Mouse (Mus musculus) hematopoietic stem cell, adult 5-6 weeks (primary cell): ENCODE data around the gene Cd300ld5. TPM values are rescaled to one million over a fixed set of nuclear protein-coding genes. Genes with fewer than 3 reads are reported as not detected.
"Not testable (repeated sequence)": the region's sequence is repeated elsewhere in the genome, so short reads cannot be mapped to it uniquely, and the experiment has no call there.

ENCODE experiments used
- ATAC-seq, 2 experiments: fragments of 125-278 bp in 1 of 2; replicated peaks in 1 of 2; 2 replicates each; pipeline ENCODE4 v1.8.0; 2016 to 2017; ENCODE audit warnings: inconsistent platforms in 2 of 2, mild to moderate bottlenecking in 2 of 2, moderate number of reproducible peaks in 2 of 2, low read depth in 1 of 2, moderate TSS enrichment in 1 of 2; ENCODE audit not compliant: low FRiP score in 2 of 2, poor library complexity in 2 of 2, severe bottlenecking in 2 of 2, insufficient read depth in 1 of 2, low TSS enrichment in 1 of 2
- total RNA-seq: library from RNA; stranded (forward); fragments of 172-1452, 232-1000 nt; gene quantifications from 2 replicates; pipeline ENCODE4 v1.2.3, GENCODE M21; 2017

Cd300ld5 gene
- not detected in 2 replicates for total RNA-seq

DNA sequence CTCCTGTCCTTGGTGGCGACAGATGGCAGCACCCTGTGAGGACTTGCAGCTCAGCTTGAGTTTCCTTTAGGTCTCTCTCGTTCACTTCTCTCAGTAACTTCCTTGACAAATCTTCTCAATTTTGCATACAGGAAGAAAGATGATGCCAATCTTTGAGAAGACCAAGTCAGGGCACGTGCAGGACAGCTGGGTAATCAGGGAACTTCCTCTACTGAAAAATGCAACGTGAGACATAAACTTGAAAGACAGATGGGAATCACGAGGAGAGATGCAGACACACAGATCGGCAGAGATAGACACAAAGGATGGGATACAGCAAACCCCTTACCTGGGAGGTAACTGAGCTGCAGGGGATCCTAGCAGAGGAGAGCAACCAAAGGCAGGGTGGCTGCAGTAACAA is at the start of gene Cd300ld5:
TSS of gene Cd300ld5 (minus strand) at position 101 of the 400 bp plus-strand sequence.
- ATAC-seq = not testable (repeated sequence)

DNA sequence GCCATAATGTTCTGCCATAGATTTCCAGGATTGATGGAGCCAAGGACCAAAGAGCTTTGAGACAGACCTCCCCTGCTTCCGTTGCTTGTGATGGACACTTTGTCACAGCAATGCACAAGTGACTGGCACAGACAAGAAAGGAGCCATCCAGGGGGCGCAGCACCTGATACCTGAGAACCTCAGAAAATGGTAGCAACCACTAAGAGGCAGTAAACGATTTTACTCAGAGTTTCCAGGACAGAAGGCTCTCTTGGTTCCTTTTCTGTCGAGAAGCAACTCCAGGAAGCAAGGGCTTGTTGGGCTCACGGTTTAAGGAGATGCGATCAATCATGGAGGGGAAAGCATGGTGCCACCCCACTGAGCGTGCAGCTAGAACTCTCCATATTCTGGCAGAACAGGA is 48.6 kb upstream of the Cd300ld5 start:
- no peak for ATAC-seq

DNA sequence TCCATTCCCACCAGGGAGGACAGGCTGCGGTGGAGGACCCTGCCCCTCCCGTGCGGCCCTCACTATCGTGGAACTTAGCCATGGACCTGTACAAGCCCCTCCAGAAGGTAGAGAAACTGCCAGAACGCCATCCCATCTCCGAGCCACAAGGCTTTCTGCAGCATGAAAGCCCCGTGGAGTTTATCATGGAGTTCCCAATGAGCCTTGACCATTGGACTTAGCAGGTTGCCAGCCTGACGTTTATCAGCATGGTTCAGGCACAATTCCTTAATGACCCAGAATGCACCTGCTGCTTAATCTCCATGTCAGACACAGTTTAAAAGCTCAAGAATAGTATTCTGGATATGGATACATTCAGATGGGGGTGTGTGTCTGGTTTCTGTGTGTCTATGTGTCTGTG is 47.5 kb upstream of the Cd300ld5 start:
- ATAC-seq = no peak

DNA sequence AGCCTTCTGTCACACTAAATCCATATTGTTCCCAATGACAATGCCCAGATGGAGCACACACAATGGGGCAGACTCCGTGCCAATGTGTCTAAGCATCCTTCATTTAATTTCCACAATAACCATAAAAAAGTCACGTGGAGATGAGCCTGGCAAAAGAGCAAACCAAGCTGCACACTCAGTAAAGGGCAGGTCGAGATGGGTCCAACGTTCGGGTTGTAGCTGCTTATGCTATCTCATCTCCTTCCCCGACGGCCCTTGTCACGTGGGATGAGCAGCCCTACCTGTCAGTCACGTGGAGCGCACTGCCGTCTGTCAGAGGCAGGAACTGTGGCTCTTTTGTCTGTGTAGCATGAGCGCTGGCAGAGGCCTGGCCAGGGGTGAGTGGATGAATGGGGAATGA is 47.0 kb upstream of the Cd300ld5 start:
- no peak for ATAC-seq

DNA sequence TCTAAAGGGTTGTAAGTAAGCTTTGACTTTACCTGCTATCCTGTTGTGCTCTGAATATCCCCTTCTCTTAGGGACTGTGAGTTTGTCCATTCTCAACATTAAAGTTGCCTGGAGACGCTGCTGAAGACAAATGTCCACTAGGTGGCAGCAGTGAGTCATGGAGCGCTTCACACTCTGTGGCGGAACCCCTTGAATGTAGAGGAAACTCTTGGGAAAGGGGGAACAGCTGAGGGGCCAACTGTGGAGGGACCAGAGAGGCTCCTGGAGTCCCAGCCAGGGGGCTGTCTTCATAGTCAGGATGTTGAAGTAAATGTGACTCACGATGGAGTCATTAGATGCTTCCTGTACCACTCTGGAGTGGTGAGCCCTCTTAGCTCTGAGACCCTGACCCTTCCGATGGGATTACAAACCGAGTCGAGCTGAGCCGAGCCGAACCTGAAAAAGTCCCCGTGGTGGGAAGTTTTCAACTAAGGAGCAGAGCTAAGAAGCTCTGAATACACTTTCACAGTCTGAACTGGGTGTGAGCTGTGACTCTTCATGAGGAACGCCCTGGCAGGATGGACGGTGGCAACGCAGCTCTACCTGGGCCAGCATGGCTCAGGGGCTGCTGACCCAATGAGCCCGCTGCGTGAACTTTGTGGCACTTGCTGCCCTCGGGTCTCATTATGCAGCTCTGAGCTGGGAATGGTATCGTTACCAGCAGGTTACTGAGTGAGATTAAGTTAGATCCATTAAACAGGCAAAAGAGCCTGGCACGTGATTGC is 46.0 kb upstream of the Cd300ld5 start:
- ATAC-seq = peak; percentile 70 to 78

DNA sequence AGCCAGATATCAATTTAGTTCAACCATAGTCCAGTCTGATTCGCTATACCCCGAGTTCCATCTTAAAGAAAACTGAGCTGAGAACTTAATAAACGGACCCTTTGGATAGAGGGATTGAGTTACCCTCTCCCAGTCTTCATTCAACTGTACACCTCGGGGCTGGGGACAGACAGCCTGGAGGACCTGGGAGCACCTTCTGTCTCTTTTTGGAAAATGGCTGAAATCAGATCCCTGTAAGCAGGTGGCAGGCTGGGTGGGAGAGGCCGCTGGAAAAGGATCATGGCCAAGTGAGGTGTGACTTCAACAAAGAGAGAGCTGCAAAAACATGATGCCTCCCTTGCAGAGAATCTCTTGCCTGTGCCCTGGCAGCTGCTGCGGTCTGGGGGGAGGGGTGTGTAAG is 44.6 kb upstream of the Cd300ld5 start:
- ATAC-seq = no peak

DNA sequence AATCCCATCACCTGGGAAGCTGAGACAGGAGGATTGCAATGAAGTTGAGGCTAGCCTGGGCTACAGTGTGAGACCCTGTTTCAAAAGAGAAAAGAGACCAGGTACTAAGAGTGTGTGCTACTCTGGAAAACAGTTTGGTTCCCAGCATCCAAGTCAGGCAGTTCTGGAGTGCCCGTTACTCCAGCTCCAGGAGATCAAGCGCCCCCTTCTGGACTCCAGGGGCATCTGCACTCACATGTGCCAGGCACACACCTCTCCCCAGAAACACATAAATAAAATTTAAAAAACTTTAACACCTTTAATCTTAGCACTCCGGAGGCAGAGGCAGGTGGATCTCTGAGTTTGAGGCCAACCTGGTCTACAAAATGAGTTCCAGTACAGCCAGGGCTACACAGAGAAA is 43.8 kb upstream of the Cd300ld5 start:
- no peak for ATAC-seq

DNA sequence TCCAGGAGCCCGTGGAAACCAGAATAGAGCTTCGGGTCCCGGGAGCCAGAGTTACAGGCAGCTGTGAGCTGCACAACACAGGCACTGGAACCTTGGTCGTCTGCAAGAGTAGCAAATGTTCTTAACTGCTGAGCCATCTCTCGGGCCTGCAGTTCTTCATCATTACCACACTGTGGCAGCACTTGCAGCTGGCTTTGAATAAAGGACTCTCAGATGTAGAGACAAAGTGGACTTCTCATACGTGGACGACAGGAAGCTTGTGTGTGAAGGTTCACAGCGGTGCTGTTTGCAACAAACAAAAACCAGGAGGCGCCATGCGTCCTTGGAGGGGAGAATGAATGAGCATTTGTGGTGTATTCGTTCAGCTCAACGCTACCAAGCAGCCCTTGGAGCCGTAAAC is 43.3 kb upstream of the Cd300ld5 start:
- ATAC-seq = peak; percentile 71 to 77

DNA sequence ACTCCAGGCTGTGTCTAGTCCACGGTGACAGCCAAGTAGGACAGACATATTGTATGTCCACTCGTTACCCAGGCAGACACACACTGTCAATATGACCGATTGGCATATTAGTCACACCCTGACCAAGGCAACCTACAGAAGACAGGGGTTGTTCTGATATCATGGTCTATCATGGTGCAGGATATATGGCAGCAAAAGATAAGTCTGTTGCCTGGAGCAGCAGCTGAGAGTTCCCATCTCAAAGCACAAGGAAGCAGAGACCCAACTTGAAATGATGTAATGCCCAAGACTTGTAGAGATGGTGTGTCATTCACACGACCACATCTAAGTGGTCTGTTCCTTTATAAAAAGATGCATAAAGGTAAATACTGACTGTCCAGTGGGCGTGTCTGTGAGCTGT is 41.1 kb upstream of the Cd300ld5 start:
- ATAC-seq = no peak

DNA sequence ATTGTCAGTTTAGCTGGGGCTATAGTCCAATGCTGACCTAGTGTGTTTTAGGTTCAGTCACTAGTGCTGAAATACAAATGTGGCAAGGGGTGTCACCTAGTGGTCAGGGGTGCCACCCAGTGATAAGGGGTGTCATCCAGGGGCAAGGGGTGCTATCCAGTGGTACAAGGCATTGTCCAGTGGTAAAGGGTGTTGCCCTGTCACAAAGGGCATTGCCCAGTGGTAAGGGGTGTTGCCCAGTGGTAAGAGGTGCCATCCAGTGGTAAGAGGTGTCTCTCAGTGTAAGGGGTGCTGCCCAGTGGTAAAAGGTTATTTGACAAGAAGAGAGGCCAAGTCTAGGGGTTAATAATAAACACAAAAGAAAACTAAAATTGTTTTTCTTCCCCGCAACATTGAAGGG is 39.9 kb upstream of the Cd300ld5 start:
- ATAC-seq = no peak

DNA sequence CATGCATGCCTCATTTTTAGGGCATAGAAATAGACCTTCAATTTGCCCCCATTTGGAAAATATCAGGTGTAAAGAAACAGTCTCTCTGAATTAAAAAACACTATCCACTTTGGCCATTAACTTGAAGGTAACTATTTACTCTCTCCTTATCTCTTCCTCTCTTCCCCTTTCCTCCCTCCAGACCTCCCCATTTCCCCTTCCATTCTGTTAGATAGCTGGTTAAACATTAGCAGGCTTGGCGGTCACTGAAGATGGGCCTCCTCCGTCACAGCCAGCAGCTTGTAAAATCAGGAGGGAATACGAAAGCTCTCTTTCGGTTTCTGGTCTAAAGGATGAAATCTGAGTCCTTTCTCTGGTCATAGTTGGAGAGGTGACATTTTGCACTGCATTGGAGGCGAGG is 38.3 kb upstream of the Cd300ld5 start:
- ATAC-seq = no peak

DNA sequence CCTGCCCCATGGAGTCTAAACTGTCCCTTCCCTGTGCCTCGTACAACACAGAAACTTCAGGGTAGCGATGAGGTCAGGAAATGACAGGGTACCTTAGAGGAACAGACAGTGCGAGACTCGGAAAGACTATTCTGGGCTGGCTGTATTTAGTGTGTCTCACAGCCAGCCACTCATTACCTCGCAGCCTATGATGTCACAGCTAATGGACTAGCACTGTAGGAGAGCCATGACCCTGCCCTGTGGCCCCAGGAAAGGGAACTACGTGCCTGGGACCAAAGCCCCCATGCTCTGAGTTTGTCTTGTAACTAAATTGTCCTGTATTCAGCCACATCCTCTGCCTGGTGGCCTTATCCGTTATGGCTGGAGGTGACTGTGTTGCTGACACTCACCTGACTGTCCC is 37.8 kb upstream of the Cd300ld5 start:
- no peak for ATAC-seq

DNA sequence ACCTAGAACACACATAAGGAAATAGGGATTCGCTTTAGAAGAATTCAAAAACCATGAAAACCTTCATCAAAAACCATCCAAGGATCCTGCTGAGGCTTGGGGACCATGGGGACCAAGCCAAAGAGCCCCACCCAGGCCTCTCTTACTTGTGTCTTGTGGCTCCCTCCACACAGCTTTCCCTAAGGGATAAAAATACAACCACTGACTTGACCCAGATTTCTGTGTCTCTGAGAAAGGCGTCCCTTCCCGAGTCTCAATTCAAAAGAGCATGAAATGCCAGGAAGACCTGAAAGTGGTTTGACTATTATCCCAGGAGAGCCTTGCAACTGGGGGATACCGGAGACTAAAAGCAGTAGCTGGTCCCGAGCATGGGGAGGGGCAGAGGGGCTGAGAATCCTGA is 35.4 kb upstream of the Cd300ld5 start:
- no peak for ATAC-seq

DNA sequence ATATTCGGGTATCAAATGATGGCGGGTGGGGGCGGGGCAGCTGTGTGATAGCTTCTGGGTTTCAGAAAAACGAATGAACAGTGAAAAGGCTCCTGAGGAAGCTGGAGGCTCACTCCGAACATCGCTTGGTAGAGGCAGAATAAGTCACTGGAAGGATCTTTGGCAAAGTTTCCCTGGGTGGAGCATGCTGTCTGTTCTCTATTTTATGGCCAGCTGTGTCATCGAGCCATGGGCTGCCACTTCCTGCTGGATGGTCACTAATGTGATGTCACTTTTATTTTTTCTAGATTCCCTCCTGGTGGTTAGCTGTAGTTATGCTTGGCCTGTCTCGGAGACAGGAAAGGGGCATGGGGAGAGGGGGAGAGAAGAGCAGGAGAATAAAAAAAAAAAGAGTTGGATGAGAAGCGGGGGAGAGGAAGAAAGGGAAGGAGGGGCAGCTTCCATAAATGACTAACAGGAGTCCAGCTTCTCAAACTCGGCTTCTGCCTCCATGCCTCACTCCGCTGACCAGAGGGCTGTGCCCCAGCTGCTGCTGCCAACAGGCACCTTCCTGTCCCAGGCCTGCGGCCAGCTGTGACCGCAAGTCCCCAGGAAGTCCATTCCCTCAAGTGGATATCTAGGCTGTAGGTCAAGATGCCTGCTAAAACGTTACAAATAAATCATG is 34.2 kb upstream of the Cd300ld5 start:
- ATAC-seq = peak; percentile 37 to 62; a peak in 2 of 4 replicates

DNA sequence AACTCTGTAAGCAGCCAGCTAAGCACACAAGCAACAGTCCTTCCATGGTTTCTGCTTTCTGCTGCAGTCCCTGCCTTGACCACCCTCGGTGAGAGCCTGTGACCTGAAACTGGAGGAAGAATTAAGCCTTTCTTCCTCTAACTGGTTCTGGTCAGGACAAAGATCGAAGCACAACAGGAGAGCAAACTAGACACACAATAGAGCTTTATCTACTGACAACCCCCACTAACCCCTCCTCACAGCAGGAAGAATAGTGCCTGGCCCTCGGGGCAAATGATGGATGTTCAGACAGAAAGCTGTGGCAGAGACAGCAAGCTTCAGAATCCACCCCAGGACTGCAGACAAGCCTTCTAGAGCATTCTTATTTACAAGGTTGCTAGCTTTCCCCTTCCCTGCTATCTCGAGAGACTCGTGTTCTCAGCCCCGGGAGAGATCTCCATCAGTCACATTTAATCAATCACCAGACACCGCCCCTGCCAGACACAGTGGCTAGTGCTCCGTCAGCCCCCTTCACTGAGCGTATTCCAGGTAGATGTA is 33.5 kb upstream of the Cd300ld5 start:
- ATAC-seq = no peak

DNA sequence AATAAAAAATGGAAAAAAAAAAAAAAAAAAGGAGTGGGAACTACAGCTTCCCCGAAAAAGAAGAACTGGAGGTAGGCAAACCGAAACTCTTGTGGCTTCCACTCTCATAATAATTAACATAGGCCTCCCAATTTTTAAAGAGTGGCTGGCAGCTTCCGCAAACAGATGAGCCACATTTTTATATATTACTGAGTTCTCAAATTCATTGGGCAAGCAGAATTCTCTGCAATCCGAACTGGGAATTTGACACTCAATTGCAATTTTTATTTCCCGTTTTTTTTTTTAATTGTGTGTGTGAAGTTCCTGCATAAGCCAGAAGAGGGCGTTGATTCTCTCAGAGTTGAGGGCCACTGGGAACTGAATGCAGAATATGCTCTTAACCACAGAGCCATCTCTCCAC is 29.2 kb upstream of the Cd300ld5 start:
- ATAC-seq = peak in 1 of 2 experiments; percentile 20; a peak in 2 of 4 replicates

DNA sequence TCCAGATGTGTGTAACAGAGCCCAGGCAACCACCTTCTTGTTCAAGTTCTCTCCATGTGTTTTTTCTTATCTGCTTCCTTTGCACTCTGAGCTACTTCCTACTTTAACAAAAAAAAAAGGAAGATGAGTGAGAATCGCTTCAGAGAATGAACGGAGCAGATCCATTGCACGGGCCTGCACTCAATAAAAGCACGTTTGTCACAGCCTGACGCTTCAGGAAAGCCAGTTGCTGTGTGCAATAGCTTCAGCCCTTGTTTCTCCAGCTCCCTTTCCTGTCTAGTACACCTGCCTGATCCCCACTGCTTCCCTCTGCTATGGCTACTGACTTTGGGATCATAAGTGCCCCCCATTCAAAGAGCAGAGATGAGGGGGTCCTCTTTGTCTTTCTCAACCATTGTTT is 24.5 kb upstream of the Cd300ld5 start, which contains the start of gene Cd300e:
TSS of gene Cd300e (minus strand) at position 101 of the 400 bp plus-strand sequence.
- ATAC-seq = no peak

DNA sequence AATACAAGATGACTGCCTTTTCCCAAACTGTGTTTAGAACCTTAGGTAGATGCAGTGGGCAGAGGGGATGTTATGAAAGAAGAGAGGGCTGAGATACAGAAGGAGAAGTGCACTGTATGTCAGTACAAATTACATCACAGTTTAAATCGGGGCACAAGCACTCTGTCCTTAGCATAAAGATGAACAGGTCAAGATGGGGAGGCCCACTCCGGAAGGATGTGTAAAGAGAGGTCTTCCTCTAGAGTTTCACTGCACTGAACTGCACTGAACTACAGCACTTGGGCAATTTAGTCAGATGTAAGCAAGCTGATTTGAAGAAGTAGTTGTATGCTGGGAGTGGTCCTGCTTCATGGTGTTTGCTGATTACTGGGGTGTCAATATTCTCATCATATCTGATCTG is 22.2 kb upstream of the Cd300ld5 start:
- peak in 1 of 2 experiments; percentile 17; a peak in 1 of 4 replicates for ATAC-seq
